Mouse (Mus musculus) ES-E14 (cell line): ENCODE measurements around the gene Prm3. TPM values are rescaled to one million over a fixed set of nuclear protein-coding genes. Genes with fewer than 3 reads are reported as not detected.
"Not testable (repeated sequence)": the region's sequence is repeated elsewhere in the genome, so short reads cannot be mapped to it uniquely, and the experiment has no call there.

Experiments
- DNase-seq: peaks from one replicate; pipeline ENCODE4 v3.0.0-alpha.2; 2013; ENCODE audit warnings: low read depth, low spot score
- H3K27ac ChIP-seq: 2 replicates; pipeline ENCODE4 v1.5.1; 2012; ENCODE audit warnings: low read depth, mild to moderate bottlenecking, low read length, moderate library complexity, mixed read lengths; ENCODE audit not compliant: poor library complexity, insufficient read depth, severe bottlenecking
- H3K36me3 ChIP-seq: 2 replicates; pipeline ENCODE4 v1.6.1; 2012; ENCODE audit warnings: mild to moderate bottlenecking, low read length, moderate library complexity, mixed read lengths; ENCODE audit not compliant: control insufficient read depth, poor library complexity, insufficient read depth, severe bottlenecking
- H3K4me1 ChIP-seq, 2 experiments: fragments of 150-350 bp in 1 of 2; sonication (generic) in 1 of 2; 2 replicates each; pipeline ENCODE4 v1.6.1; 2012; ENCODE audit warnings: low read length in 2 of 2, mild to moderate bottlenecking in 1 of 2, mixed read lengths in 1 of 2; ENCODE audit not compliant: control insufficient read depth in 2 of 2, insufficient read depth in 2 of 2, poor library complexity in 1 of 2
- H3K4me3 ChIP-seq, 2 experiments: fragments of 150-350 bp in 1 of 2; sonication (generic) in 1 of 2; 2 replicates each; pipeline ENCODE4 v1.5.1; 2012; ENCODE audit warnings: low read length in 2 of 2, low read depth in 1 of 2, mild to moderate bottlenecking in 1 of 2, mixed read lengths in 1 of 2; ENCODE audit not compliant: insufficient read depth in 1 of 2, poor library complexity in 1 of 2, severe bottlenecking in 1 of 2
- H3K9ac ChIP-seq: 2 replicates; pipeline ENCODE4 v1.6.1; 2012; ENCODE audit warnings: low read depth, mild to moderate bottlenecking, low read length, mixed read lengths; ENCODE audit not compliant: poor library complexity, insufficient read depth, severe bottlenecking
- H3K9me3 ChIP-seq: fragments of 150-350 bp; sonication (generic); 2 replicates; pipeline ENCODE4 v1.6.1; 2012; ENCODE audit warnings: low read depth, mild to moderate bottlenecking, low read length; ENCODE audit not compliant: control insufficient read depth, insufficient read depth
- CHD2 ChIP-seq: IDR thresholded peaks from 2 replicates; pipeline ENCODE4 v1.6.1; 2014; ENCODE audit warnings: mild to moderate bottlenecking, low read depth, low read length, inconsistent platforms
- HCFC1 ChIP-seq: IDR thresholded peaks from 2 replicates; pipeline ENCODE4 v1.6.1; 2012; ENCODE audit warnings: low read length, inconsistent platforms, borderline replicate concordance; ENCODE audit not compliant: insufficient read depth
- MAFK ChIP-seq: IDR thresholded peaks from 2 replicates; pipeline ENCODE4 v1.6.1; 2014; ENCODE audit warnings: mild to moderate bottlenecking, low read depth, low read length, inconsistent platforms; ENCODE audit not compliant: insufficient read depth
- ZC3H11A ChIP-seq: IDR thresholded peaks from 2 replicates; pipeline ENCODE4 v1.6.1; 2012; ENCODE audit warnings: low read depth, mild to moderate bottlenecking, inconsistent platforms, low read length, borderline replicate concordance
- ZNF384 ChIP-seq: IDR thresholded peaks from 2 replicates; pipeline ENCODE4 v1.6.1; 2012; ENCODE audit warnings: low read depth, low read length, inconsistent platforms
- in situ Hi-C, 2 experiments: fragments of 600-800 bp; cut with MboI; formaldehyde crosslinking; loops; one replicate each; pipeline ENCODE4 v1.15.1; 2025; ENCODE audit warnings: low sequenced_read_pairs in 2 of 2, inconsistent platforms in 1 of 2; ENCODE audit not compliant: unreplicated experiment in 2 of 2
- total RNA-seq: library from RNA; depleted of rRNA; stranded (reverse); fragments of 300-350 nt; gene quantifications from 2 replicates; pipeline ENCODE4 v1.2.3, GENCODE M21; 2012

Gene Prm3
- total RNA-seq, 1 experiment = not detected

GRCm38 (mm10) chr16:10812865-10813371, 22.2 kb upstream of the Prm3 start, which contains the start of gene Gm11172:
Gene Gm11172, plus strand, starts transcription at chr16:10812915.
- Histone ChIP-seq H3K4me1 (peaks cover 0 to 2% of the 10 kb centered on the region in 2 experiments; a peak in 1 of 4 replicates), H3K9ac (no peak within 1 kb of the TSS), H3K4me3 (no peak within 1 kb of the TSS), H3K9me3 (no peaks in the 10 kb centered on the region), H3K27ac (no peak within 1 kb of the TSS), H3K36me3 (no peaks in the 10 kb centered on the region)
- in situ Hi-C loops = no loop called here
- TF ChIP-seq ZNF384 (no peak), CHD2 (no peak), HCFC1 (no peak), ZC3H11A (no peak), MAFK (no peak)
- DNase-seq = no peak

GRCm38 (mm10) chr16:10810376-10810775, 19.7 kb upstream of the Prm3 start:
- Histone ChIP-seq H3K9me3 (no peaks in the 10 kb centered on the region), H3K9ac (no peak overlapping the region), H3K36me3 (no peaks in the 10 kb centered on the region), H3K27ac (no peak overlapping the region), H3K4me1 (peaks cover 0 to 2% of the 10 kb centered on the region in 2 experiments; a peak in 1 of 4 replicates), H3K4me3 (no peak overlapping the region)
- in situ Hi-C loops = no loop called here
- no peak for DNase-seq
- TF ChIP-seq ZNF384 = no peak

GRCm38 (mm10) chr16:10805789-10806527, 15.2 kb upstream of the Prm3 start, which contains the start of gene Prm1:
Gene Prm1, minus strand, starts transcription at chr16:10805839.
- Histone ChIP-seq H3K4me1 (no peaks in the 10 kb centered on the region), H3K9ac (no peak within 1 kb of the TSS), H3K36me3 (no peaks in the 10 kb centered on the region), H3K9me3 (no peaks in the 10 kb centered on the region), H3K4me3 (no peak within 1 kb of the TSS), H3K27ac (no peak within 1 kb of the TSS)
- in situ Hi-C loops = no loop called here
- no peak for DNase-seq
- TF ChIP-seq ZNF384 = no peak
- TF ChIP-seq CHD2 = no peak
- TF ChIP-seq HCFC1 = no peak
- TF ChIP-seq ZC3H11A = no peak
- TF ChIP-seq MAFK = no peak

DNA sequence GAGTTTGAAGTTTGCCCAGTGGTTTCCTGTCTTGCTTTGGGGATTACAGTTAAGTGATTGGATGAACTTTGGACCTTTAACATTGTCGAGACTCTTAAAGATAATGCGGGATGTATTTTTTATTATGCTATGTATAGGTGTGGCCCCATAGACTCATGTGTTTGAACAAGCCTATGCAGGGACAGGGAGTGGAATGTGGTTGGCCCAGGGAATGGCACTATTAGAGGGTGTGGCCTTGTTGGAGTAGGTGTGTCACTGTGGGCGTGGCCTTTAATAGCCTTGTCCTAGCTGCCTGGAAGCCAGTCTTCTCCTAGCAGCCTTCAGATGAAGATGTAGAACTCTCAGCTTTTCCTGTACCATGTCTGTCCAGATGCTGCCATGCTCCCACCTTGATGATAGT, 11.7 kb upstream of the Prm3 start:
- in situ Hi-C loops, H3K27ac ChIP-seq, H3K9me3 ChIP-seq, H3K9ac ChIP-seq, H3K4me1 ChIP-seq, DNase-seq, H3K36me3 ChIP-seq, H3K4me3 ChIP-seq: not testable (repeated sequence)

DNA sequence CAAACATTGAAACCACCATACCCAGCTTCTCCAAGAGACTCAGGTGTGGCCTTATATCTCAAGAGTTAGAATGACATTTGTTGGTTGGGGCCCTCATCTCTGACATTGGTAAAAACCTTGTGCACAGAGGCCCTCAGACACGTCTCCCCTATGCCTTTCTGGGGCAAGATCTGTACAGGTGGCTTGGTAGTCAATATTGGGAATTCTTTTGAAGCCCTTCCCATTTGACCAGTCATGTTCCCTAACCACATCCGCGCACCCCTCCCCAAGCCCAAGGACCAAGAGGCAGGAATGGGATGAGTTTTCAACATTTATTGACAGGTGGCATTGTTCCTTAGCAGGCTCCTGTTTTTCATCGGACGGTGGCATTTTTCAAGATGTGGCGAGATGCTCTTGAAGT, 5.3 kb upstream of the Prm3 start, which contains the start of gene Prm2:
Gene Prm2, minus strand, starts transcription at position 101 of the 400 bp plus-strand sequence.
- TF ChIP-seq HCFC1 = no peak
- TF ChIP-seq CHD2 = no peak
- no peak for TF ChIP-seq MAFK
- TF ChIP-seq ZNF384 = no peak
- no peak for TF ChIP-seq ZC3H11A
- Histone ChIP-seq H3K4me1 (no peaks in the 10 kb centered on the region), H3K9me3 (no peaks in the 10 kb centered on the region), H3K27ac (no peak within 1 kb of the TSS), H3K9ac (no peak within 1 kb of the TSS), H3K4me3 (no peak within 1 kb of the TSS), H3K36me3 (no peaks in the 10 kb centered on the region)
- in situ Hi-C loops = no loop called here
- DNase-seq = no peak
